Mouse (Mus musculus) c-Kit-negative CD71-positive TER-119-positive erythroid progenitor cells, embryonic 14.5 days (primary cell): ENCODE results near the gene Bfar.
"Not testable (repeated sequence)": the region's sequence is repeated elsewhere in the genome, so short reads cannot be mapped to it uniquely, and the experiment has no call there.

ENCODE experiments used
- DNase-seq: peaks from one replicate; pipeline ENCODE4 v3.0.0-alpha.2; 2013; ENCODE audit warnings: low read depth, low spot score

The Bfar gene

GRCm38 (mm10) chr16:13716821-13717553 is 45.3 kb downstream of the Bfar start:
- DNase-seq: no peak

- no peak for DNase-seq
Observed at GRCm38 (mm10) chr16:13722937-13723336, 51.3 kb downstream of the Bfar start.

DNA sequence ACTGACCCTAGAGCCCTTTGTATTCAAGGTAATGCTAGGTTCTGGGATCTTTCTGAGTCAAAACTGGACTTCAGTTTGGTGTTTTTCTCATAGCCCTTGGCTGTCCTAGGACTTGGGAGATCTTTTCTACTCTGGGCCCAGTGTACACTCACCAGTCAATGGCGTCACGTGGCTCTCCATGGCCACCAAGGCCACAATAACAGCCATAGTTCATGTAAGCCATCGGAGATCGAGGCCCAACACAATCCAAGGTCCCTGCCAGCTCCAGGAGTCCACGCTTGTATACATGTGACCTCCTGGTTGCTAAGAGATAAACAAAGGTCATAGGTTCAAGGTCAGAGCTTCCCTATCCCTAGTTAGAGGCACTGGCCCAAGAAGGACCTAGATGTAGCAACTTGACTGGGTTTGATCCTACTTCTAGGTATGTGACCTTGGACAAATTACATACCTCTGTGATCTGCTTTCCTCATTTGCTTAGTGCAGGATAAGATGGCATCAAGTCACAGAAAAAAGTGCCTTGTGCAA is 56.2 kb downstream of the Bfar start:
- no peak for DNase-seq

GRCm38 (mm10) chr16:13729428-13729827 is 57.8 kb downstream of the Bfar start:
- DNase-seq: no peak

- no peak for DNase-seq
Observed at GRCm38 (mm10) chr16:13730285-13731255, 58.9 kb downstream of the Bfar start, which contains the start of gene Pla2g10. Pla2g10 (minus strand) TSS chr16:13730983.

GRCm38 (mm10) chr16:13732786-13733185 is 61.1 kb downstream of the Bfar start:
- no peak for DNase-seq

DNA sequence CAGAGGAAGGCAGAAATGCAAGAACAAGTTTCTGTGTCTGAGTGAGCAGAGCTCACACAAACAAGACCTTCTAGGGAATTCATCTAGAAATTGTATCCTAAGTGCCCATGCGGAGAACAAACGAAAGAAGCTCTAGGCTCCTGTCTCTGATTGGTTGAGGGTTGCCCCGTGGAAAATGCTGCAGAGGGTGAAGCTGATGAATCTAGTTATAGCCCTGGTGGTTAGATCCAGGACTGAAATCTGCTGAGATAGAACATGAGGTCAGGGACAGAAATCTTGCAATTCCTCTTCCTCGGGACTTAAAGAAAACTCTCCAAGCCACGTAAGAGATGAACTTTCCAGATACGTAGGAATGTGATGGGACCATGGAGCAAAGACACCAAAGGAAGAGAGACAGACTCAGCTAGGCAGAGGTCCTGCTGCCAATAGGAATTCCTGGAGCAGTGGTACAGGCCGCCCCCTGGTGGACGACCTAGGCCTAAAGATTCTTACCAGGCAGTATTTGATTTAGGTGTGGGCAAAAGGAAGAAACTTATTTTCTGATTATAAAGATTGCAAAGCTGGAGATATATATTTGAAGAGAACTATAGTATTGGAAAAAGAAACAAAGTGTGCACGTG is 62.0 kb downstream of the Bfar start:
- peak; percentile 16 for DNase-seq

DNA sequence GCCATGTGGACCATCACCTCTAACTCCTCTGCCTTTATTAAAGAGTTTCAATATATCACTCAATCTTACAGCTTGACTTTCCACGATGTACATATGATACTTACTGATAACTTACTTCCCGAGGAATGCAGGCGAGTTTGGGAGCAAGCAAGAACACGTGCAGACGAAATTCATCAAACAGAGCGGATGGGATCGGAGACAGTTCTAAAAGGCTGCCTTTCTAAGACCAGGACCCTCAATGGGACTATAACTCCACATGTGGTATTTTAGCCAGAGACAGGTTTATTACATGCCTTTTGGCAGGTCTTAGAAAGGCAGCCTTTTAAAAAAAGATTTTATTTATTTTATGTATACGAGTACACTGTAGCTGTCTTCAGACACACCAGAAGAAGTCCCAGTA is 64.3 kb downstream of the Bfar start:
- DNase-seq: no peak

- not testable (repeated sequence) for DNase-seq
Observed at GRCm38 (mm10) chr16:13739044-13739443, 67.4 kb downstream of the Bfar start.

DNA sequence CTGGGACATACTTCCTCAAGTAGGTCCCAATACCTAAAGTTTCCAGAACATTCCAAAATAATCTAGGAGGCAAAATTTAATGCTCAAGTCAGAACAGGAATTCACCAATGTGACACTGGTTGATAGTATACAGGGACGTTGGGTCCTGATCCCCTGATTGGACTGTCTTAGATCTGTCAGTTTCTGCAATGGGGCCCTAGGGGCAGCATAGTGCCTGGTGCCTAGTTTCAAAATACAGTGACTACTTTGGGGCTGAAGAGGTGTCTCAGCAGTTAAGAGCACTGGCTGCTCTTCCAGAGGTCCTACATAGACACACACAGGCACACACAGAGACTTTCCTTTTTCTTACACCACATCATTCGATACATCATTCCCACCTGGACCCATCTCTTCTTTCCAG is 69.2 kb downstream of the Bfar start:
- DNase-seq: no peak

- no peak for DNase-seq
Observed at GRCm38 (mm10) chr16:13747708-13748107, 76.0 kb downstream of the Bfar start.

- no peak for DNase-seq
Observed at GRCm38 (mm10) chr16:13748124-13748523, 76.5 kb downstream of the Bfar start.

GRCm38 (mm10) chr16:13748813-13749212 is 77.2 kb downstream of the Bfar start:
- not testable (repeated sequence) for DNase-seq

GRCm38 (mm10) chr16:13749306-13749705 is 77.6 kb downstream of the Bfar start:
- DNase-seq: no peak

DNA sequence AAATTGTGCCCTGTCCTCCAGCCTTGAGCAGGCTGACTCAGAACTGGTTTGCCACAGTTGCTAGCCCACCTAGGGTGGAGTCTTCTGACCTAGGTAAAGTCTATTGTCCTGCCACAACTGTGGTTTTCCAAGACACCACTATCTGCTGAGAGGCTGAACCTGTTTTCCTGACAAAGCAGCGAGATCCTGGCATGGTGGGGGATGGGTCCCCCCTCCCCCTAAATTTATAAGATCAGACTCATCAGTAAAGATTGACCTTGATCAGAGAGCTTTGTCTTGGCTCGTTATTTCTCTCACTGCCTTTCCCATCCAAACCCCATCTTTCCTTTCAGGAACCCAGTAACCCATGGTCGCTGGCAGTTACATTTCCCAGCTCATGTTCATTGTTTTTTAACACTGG is 78.3 kb downstream of the Bfar start:
- no peak for DNase-seq

DNA sequence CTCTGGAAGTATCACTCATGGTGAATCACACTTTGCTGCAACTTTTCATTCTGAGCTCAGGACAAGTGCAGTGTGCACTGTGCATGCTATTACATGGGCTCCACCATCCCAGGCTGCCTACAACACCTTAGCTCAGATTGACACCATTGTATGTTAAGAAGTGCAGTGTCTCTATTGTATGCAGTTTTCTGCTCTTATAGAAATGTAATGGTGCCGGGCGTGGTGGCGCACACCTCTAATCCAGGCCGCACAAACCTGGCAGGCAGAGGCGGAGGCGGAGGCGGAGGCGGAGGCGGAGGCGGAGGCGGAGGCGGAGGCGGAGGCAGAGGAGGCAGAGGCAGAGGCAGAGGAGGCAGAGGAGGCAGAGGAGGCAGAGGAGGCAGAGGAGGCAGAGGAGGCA is 79.0 kb downstream of the Bfar start:
- no peak for DNase-seq
